Mouse (Mus musculus) cerebellum, adult 8-10 months (tissue): ENCODE results near the gene Nlrc5.

Experiments used
- DNase-seq: peaks from one replicate; pipeline ENCODE4 v3.0.0; 2022

Gene Nlrc5

GRCm38 (mm10) chr8:94532000-94532399, 97.8 kb downstream of the Nlrc5 start:
- no peak for DNase-seq

GRCm38 (mm10) chr8:94532525-94532872, 98.3 kb downstream of the Nlrc5 start:
- no peak for DNase-seq

- peak; percentile 7 for DNase-seq
Measured at GRCm38 (mm10) chr8:94532873-94533671, 98.9 kb downstream of the Nlrc5 start, which contains the start of gene Cpne2. TSS of gene Cpne2 (plus strand) at chr8:94532990.

- DNase-seq = no peak
Measured at GRCm38 (mm10) chr8:94534612-94535011, 100.5 kb downstream of the Nlrc5 start.

GRCm38 (mm10) chr8:94535631-94536030, 101.5 kb downstream of the Nlrc5 start:
- no peak for DNase-seq

GRCm38 (mm10) chr8:94537456-94537855, 103.3 kb downstream of the Nlrc5 start:
- no peak for DNase-seq

- no peak for DNase-seq
Measured at GRCm38 (mm10) chr8:94540025-94540424, 105.9 kb downstream of the Nlrc5 start.

GRCm38 (mm10) chr8:94540889-94541795, 107.0 kb downstream of the Nlrc5 start:
- DNase-seq = no peak

GRCm38 (mm10) chr8:94543981-94544380, 109.8 kb downstream of the Nlrc5 start:
- DNase-seq = no peak

- no peak for DNase-seq
Measured at GRCm38 (mm10) chr8:94549041-94549440, 114.9 kb downstream of the Nlrc5 start.

- DNase-seq = no peak
Measured at GRCm38 (mm10) chr8:94549482-94549881, 115.3 kb downstream of the Nlrc5 start.

GRCm38 (mm10) chr8:94549998-94550397, 115.8 kb downstream of the Nlrc5 start:
- DNase-seq = no peak

GRCm38 (mm10) chr8:94551471-94552422, 117.6 kb downstream of the Nlrc5 start:
- no peak for DNase-seq

- DNase-seq = no peak
Measured at GRCm38 (mm10) chr8:94552696-94553095, 118.5 kb downstream of the Nlrc5 start.

- DNase-seq = no peak
Measured at GRCm38 (mm10) chr8:94557281-94557680, 123.1 kb downstream of the Nlrc5 start.

GRCm38 (mm10) chr8:94561256-94561655, 127.1 kb downstream of the Nlrc5 start:
- no peak for DNase-seq

GRCm38 (mm10) chr8:94564421-94564820, 130.3 kb downstream of the Nlrc5 start:
- no peak for DNase-seq

GRCm38 (mm10) chr8:94566033-94566432, 131.9 kb downstream of the Nlrc5 start:
- DNase-seq = no peak

- DNase-seq = no peak
Measured at GRCm38 (mm10) chr8:94566446-94567158, 132.4 kb downstream of the Nlrc5 start.

GRCm38 (mm10) chr8:94567159-94567849, 133.1 kb downstream of the Nlrc5 start:
- no peak for DNase-seq

GRCm38 (mm10) chr8:94568098-94568497, 133.9 kb downstream of the Nlrc5 start:
- DNase-seq = no peak
